Mouse (Mus musculus): Measurements from ENCODE around the gene Ptgir.

DNA sequence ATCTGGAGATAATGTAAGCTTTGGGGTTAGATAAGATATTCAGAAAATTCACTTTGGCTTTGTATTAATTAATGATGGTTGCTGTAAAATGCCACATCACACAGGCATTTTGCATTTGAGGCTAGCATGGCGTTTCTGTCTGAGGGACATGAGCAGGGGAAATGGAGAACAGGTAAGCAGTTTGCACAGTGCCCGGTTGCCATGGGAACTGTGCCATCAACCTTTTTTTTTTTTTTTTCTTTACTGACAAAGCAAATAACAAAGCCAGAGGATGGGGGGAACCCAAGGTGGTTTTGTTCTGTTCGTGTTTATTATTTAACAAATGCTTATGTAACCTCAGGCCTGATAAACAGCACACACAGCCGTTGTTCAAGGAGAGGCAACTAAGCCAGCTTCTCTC lies 36.6 kb downstream of the Ptgir start:
- no peak for TF ChIP-seq POLR2A (IDR thresholded peaks at IDR 0.05; ENCODE audit: extremely low read depth, insufficient read depth, low read length)
- TF ChIP-seq CTCF (IDR thresholded peaks at IDR 0.05; ENCODE audit: extremely low read depth, insufficient read depth, low read length) = no peak

Data from cortical plate, adult 2 months (tissue).